Mouse (Mus musculus) urinary bladder, postnatal 4 days (tissue): ENCODE measurements at regions not wholly inside any gene's neighbourhood (a gene's known extent, or its start where the extent isn't known, plus 50 kb on each side); places are given as distances from the start of the nearest gene placed in this dataset.

Source experiments
- DNase-seq, 2 experiments: peaks; one replicate each; pipeline ENCODE4 v3.0.0; 2021 to 2022; ENCODE audit warnings: low spot score in 2 of 2

DNA sequence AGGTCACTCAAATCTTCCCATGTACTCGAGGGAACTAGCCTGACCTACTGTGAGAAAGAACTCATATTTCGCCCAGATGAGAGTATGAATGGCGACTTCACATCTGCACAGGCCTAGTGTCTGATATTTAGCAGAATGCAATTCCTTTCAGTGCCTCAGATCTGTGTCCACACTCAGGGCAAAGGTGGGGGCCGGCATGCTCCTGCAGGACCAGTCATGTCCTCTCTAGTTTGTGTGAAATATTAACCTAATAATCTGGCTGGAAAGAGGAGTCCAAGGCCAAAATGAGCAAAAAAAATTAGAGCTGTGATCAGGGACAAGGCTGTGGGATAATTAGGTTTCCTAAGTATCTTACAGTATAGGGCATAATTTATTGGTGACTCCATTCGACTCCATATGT, 292.1 kb downstream of the Irs2 start:
- no peak for DNase-seq

DNA sequence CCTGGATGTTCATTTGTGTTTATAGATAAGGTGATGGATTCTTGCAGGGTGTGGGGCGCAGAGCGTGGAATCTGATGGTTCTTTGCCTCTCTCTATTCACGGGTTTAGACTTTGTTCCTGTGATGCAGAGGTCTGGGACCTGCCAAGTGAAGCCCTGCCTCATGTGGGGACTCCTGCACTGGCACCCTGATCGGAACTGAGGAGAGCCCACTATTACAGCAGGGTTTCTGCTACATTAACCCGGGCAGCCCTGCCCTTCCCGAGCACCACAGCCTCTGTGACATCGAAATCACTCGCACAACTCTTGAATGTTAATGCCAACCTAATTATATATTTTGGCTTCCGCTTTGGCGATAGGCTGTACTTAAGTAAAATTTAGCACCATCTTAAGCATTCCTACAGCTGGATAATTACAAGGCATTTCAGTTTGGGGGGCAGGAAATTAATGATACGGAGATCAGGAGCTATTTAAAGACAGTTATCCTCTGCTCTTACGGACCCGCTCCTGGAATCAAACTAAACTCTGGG, 294.7 kb downstream of the Irs2 start:
- DNase-seq = no peak

DNA sequence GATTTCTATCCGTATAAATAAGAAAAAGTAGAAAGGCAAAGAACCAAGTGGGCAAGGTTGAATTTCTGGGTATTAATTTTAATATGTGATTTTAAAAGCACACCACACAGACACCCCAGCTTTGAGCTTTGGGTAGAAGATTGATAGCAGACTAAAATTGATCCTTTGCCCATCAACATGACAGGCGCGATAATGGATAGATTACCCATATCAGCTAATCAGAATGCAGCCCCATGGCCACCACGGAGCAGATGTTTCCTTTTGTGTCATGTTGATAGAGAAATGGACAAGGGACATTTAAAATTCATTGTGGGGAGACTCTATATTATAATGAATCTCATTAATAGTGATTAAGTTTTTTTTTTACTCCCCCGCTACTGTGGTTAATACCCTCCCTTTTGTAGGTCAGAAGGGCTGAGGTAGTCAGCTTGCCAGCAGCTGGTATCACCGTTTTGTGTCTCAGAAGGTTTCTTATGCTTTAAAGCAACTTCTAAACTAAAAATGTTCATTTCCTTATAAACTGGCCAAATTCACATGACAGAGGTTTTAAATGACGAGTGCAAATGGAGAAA, 296.1 kb downstream of the Irs2 start:
- DNase-seq = no peak

- no peak for DNase-seq
These were observed 296.8 kb downstream of the Irs2 start for GRCm38 (mm10) chr8:10711474-10711873.

DNA sequence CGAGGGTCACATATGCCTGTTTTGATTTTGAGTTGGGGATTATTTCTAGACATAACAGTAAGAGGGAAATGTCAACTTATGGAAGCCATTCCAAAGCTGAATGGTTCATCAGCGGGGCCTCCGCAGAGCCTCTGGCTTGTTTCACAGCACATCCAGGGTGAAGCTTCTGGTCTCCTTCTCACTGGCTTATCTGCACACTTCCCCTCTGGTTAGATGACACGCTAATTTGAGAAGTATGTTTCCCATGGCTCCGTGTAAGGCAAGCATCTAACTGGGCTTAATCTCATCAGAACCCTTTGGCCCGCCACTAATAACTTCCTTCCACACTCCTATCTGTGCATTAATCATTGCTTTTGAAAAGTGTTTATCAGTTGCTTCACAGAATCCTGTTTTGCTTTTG, 299.7 kb downstream of the Irs2 start:
- no peak for DNase-seq

GRCm38 (mm10) chr8:10707122-10707521, 301.1 kb downstream of the Irs2 start:
- no peak for DNase-seq

- DNase-seq = no peak
These were observed 302.3 kb downstream of the Irs2 start for GRCm38 (mm10) chr8:10705909-10706308.

DNA sequence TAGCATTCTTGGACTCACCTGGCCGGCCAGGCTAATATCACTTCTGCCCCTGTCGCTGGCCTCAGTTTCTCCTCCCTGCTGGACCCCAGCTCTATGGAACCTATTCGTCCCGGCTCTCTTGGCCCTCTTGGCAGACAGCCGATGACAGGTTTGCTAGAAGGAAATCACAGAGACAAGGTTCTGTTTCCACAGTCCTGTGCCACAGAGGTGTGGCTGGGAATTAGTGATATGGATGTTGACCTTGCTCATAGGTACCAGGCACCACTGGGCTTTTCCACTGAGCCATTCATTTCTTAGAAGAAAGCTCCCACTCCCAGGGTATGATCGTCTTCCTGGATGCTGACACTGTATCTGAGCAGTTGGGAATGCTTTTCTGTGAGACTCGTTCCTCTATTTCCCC, 305.5 kb downstream of the Irs2 start:
- no peak for DNase-seq

- DNase-seq = no peak
These were observed 306.0 kb downstream of the Irs2 start for GRCm38 (mm10) chr8:10702248-10702647.

GRCm38 (mm10) chr8:10701648-10702061, 306.6 kb downstream of the Irs2 start:
- DNase-seq = no peak

GRCm38 (mm10) chr8:10701226-10701625, 307.0 kb downstream of the Irs2 start:
- no peak for DNase-seq

DNA sequence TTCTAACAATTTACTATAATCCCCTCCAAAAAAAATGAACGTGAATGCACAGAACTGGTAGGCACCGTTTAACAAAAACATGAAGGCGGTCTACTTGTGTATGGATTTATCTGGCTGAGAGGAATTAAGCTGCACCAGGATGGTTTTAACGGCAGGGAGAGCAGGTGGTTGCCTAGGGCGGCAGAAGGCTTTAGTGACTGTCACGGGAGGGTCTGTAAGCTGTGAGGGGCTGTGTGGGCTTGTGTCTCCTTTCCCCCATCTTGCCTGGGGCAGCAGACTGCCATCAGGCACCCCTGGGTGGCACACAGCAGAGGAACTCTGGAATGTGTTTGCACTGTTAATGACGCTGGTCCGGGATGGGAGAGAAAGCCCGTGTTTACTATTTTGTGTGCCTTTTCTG, 308.6 kb downstream of the Irs2 start:
- no peak for DNase-seq

DNA sequence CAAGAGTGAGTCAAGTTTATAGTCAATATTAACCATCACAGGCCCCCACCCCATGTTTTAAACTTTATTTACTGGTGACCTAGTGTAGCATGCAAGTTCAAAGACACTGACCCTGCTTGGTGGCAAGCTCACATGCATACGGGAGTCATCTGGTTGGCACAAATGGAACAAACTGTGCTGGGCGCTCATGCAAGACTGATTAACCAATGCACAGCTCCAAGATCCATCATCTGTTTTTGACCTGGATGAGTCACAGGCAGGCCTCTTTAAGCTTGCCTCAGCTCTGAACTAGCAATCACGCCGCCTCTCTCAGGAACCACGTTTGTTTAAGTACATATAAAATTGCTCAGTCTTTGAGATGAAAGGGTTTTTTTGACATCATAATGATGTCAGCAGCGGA, 313.1 kb downstream of the Irs2 start:
- no peak for DNase-seq

GRCm38 (mm10) chr8:10690659-10691058, 317.6 kb downstream of the Irs2 start:
- no peak for DNase-seq

DNA sequence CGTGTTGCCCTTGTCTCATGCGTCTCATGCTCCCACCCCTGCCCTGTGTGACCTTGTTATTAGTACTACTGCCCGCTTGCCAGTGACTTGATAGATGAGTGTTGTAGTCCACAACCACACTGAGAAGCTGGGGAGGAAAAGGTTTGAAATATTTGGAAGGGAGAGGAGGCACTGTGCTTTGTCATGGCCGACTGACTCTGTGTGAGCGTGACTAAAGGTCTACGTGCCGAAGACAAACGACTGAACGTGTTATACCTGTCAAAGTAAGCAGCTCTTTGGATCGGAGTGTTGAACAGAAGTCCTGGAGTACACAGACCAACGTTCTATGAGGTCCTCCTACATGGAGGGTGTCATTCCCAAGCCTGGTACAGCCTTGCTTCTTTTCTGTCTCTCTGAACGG, 318.4 kb downstream of the Irs2 start:
- DNase-seq = no peak

- no peak for DNase-seq
These were observed 320.2 kb downstream of the Irs2 start for GRCm38 (mm10) chr8:10687867-10688561.
